Mouse (Mus musculus): ENCODE data around the gene Nipbl.

Nipbl gene

GRCm38 (mm10) chr15:8443926-8444889 is at the start of gene Nipbl:
Nipbl (minus strand) TSS chr15:8444463.
- peak; percentile 93 to 97 for DNase-seq

- no peak for DNase-seq
Measured at GRCm38 (mm10) chr15:8485261-8485660, 41.0 kb upstream of the Nipbl start.

DNA sequence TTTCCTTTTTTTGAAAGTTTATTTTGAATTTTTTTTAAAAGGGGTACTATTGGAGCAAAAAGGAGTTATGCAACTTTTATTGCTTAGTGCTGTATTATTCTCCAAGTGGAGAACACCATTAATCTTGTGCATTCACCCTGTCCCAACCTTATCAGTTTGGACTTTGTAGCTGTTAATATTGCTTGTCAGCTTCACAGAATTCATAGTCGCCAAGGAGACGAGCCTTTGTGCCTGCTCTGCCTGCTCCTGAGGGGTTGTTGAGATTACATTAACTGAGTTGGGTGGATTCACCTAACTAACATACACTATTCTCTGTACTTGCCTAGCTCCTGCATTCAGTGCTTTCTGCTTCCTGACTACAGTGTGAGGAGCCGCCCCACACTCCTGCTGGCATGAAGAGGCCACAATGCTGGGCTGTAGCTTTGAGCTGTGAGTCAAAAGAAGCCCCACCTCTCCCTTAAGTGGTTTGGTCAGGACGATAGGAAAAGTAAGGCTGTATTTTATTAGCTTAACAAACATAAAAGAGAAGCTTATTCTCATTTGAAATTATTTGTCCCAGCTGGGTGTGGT is 24.8 kb upstream of the Nipbl start:
- no peak for DNase-seq

GRCm38 (mm10) chr15:8463521-8463920 is 19.3 kb upstream of the Nipbl start:
- DNase-seq, result no peak

- DNase-seq, result no peak
Measured at GRCm38 (mm10) chr15:8462780-8463179, 18.5 kb upstream of the Nipbl start.

DNA sequence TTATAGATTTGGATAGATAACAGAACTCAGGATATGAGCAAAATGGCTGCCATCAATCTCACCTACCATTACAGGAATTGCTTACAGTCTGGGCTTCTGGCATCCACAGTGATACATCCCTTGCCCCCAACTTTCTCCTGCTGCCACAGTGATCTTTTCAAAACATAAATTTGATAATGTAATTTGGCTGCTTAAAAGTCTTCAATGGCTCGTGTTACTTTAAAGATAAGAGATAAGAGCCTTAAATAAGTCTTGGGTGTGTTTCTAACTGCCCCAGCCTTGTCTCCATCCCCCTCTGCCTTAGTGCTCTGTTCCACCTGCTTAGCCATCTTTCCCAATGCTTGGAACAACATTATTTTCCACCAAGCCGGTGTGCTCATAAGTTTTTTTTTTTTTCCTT is 16.6 kb upstream of the Nipbl start:
- DNase-seq, result no peak

- no peak for DNase-seq
Measured at GRCm38 (mm10) chr15:8459979-8460378, 15.7 kb upstream of the Nipbl start.

DNA sequence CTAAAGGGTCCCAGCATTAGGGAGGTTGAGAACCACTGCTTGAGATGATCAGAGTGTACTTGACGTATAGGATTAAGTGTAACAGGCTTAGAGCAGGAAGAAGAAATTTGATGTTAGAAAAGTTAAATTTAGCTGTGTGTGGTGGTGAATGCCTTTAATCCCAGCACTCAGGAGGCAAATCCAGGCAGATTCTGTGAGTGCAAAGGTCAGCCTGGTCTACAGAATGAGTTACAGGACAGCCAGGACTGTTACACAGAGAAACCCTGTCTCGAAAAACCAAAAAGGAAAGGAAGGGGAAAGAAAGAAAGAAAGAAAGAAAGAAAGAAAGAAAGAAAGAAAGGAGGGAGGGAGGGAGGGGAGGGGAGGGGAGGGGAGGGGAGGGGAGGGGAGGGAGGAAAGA is 12.0 kb upstream of the Nipbl start:
- peak; percentile 34 to 53 for DNase-seq

GRCm38 (mm10) chr15:8455486-8455885 is 11.2 kb upstream of the Nipbl start:
- DNase-seq, result no peak

- DNase-seq, result peak; percentile 47 to 68
Measured at GRCm38 (mm10) chr15:8451071-8451470, 6.8 kb upstream of the Nipbl start.

DNA sequence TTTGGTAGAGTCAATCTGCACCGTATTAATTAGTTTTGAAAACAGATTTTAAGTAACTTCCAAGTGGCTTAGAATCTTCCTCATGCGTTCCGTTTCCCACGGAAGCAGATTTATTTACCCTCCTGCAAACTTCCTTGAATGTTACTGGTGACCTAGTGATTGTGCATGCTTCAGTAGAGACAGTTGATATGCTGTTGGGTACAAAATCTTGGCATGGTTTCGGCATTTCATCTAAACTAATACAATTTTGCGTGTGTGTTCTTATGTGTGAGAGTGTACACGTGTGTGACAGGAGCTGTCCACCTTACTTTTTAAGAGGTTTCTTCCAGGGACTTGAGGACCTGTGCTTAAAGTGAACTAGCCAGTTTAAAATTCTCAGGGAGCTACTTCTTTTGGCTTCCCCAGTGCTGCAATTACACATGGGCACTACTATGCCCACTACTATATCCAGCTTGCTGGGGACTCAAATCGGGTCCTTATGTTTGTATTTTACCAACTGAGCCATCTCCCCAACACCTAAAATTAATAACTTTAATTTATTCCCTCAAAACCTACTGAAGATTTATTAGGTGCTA is 3.0 kb upstream of the Nipbl start:
- DNase-seq, result no peak

GRCm38 (mm10) chr15:8446435-8446834 is 2.2 kb upstream of the Nipbl start:
- peak in 1 of 2 experiments; percentile 31 for DNase-seq

DNA sequence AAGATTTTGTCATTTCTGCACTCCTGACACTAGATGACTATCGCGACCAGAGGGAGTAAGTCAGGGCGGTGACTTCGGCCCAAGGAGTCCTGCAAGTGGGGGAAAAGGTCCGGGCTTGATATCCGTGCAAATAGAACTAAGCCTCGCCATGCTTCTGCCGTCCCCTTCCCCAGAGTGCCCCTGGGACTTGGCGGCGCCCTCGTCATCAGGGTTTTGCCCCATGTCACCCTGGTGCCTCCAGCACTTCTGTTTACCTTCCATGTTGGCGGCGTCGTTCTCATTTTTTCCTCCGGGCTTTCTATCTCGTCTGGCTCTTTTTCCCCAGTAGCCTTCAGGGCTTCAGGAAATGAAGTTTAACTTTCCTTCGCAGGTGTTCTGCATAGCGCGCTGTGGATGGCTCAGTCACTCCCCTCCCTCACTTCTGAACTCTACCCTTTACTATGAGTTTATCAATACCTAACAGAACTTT is 1.7 kb upstream of the Nipbl start:
- peak; percentile 10 to 45 for DNase-seq

DNA sequence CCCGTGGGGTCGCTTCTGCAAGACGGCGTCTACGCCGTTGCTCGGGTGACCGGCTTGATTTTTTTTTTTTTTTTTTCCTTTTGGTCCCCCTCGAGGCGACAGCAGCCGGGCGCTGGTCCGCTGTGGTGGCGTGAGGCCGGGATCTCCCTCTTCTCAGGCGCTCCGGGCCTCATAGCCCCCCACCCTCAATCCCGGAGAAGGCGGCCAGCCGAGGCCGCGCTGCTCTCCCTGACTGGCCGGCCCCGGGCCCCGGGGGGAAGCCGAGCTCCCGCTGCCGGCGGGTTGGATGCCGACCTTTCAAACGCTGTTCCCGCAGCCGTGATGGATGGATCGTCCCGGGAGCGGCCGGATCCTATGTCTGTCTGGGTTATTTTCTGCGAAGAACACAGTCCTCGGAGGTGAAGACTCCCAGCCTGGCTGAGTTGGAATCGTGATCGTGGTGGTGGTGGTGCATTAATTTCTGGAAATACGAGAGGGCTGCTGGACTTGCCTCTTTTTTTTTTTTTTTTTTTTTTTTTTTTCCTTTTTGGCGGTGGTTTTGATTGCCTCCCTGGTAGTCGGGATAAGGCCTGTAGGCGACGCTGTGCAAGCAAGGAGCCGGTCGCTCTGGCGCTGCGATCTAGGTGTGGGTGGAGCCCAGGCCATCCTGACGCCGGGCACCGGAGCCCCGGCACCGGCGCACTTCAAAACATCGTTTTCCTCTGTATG is 781 bp upstream of the Nipbl start:
- DNase-seq, result peak; percentile 86 to 93

DNA sequence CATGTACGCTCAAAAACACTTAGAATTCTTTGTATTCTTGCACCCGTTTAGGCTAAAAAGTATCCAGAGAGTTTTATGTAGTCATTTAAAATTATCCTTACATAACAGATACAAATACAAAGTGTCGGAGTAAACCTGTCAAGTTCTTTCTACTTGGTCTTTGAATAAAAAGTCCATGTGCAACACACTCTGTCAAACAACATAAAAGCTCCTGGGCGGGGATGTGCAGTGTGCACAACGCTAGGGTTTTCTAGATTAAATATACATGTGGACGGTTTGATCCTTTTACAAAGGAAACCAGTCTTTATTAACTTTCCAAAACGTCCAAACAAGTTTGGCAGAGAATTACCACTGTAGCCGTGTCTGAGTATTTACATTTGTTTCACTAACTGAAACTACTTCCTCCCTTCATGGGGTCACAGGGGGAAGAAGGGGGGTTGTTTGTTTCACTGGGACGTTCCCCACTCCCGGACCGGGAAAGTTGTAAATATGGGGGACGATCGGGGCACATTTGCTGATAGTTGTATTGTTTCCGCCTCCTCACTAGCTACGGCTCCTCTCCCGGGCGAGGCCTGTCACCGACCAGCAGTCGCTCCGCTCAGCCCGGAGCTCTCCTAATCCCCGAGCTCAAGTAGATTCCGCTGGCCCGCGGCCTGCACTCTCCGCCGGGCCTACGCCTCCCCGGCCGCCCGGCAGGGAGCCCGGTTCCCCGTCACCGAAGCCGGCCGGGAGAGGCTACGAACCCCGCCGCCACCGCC is 916 bp downstream of the Nipbl start:
- DNase-seq, result peak; percentile 67 to 79

GRCm38 (mm10) chr15:8442761-8443160 is 1.5 kb downstream of the Nipbl start:
- DNase-seq, result no peak

GRCm38 (mm10) chr15:8442156-8442555 is 2.1 kb downstream of the Nipbl start:
- peak; percentile 28 to 60 for DNase-seq

DNA sequence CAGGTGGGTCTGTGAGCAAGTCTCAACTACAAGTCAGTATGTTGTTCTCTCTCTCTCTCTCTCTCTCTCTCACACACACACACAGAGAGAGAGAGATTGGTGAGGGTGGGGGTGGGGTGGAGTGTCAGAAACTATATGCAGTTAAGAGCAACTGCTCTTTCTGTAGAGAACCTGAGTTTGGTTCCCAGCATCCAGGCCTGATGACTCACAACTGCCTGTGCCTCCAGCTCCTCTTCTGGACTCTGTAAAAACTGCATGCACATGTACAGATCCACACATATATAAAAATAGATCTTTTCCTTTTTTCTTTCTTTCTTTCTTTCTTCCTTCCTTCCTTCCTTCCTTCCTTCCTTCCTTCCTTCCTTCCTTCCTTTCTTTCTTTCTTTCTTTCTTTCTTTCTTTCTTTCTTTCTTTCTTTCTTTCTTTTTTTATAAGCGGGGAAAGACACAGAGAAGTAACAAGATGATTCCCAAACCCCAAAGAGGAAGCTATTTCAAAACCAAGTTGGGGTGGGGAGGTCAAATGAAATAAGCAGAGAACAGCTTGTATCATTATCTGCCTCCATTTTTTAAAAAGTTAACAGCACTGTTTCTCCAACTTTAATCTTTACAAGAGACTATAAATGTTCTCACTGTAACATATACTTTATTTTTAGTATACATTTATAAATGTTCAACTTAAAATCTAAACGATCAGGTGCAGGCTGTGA is 10.9 kb downstream of the Nipbl start:
- no peak for DNase-seq

DNA sequence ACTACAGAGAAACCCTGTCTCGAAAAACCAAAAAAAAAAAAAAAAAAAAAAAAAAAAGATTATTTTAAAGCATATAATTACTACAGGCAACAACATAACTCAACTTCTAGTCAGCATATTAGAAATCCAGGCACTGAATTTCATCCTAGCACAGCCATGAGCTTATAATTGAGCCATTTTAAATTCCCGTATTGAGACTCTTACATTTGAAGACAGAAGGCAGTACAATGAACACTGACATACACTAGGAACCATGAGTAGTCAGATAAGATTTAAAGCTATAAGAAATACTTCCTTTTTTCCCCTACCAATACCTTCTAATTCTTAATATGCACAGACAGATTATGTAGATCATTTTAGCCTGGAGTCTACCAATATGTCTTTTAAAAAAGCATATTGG is 11.7 kb downstream of the Nipbl start:
- DNase-seq, result no peak

GRCm38 (mm10) chr15:8429502-8429901 is 14.8 kb downstream of the Nipbl start:
- DNase-seq, result peak in 1 of 2 experiments; percentile 53

DNA sequence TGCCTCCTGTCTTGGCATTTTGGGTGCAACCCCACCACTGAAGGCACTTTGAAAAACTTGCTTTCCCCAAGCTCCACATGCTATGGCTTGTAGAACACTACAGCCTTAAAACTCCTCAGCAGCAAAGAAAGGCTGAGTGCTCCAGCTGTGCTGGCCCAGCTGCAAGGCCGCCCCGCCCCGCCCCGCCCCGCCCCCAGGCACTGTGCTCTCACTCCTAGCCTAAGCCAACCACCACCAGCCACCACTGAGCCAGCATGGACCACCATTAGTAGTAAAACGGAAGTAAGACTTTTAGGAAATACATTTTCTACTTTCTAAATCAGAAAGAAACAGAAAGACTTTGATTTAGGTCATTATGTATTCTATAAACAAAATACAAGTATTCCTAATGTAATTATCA is 23.4 kb downstream of the Nipbl start:
- DNase-seq, result no peak
